Mouse (Mus musculus): ENCODE data around the gene Pacsin2. TPM values are rescaled to one million over a fixed set of nuclear protein-coding genes. Genes with fewer than 3 reads are reported as not detected.
A peak's percentile ranks its signal among the peaks of the same experiment; 100 is the strongest.
"Not testable (repeated sequence)": the region's sequence is repeated elsewhere in the genome, so short reads cannot be mapped to it uniquely, and the experiment has no call there.

Pacsin2 gene
- total RNA-seq, 2 experiments from 2014 or later = 23.2 to 24.9 TPM

GRCm38 (mm10) chr15:83481236-83481780, 16.9 kb upstream of the Pacsin2 start:
- no peak for DNase-seq
- intact Hi-C loops (cut with DNase I) = no loop called here

- no peak for DNase-seq
- intact Hi-C loops (cut with DNase I) = no loop called here
Measured at GRCm38 (mm10) chr15:83479818-83480217, 15.4 kb upstream of the Pacsin2 start.

- intact Hi-C loops (cut with DNase I) = no loop called here
- DNase-seq = no peak
Measured at GRCm38 (mm10) chr15:83478096-83478495, 13.7 kb upstream of the Pacsin2 start.

GRCm38 (mm10) chr15:83476593-83477273, 12.3 kb upstream of the Pacsin2 start:
- intact Hi-C loops (cut with DNase I) = no loop called here
- no peak for DNase-seq

GRCm38 (mm10) chr15:83474466-83474836, 10.0 kb upstream of the Pacsin2 start:
- intact Hi-C loops (cut with DNase I) = no loop called here
- DNase-seq = no peak

- intact Hi-C loops (cut with DNase I) = no loop called here
- no peak for DNase-seq
Measured at GRCm38 (mm10) chr15:83473832-83474465, 9.5 kb upstream of the Pacsin2 start.

GRCm38 (mm10) chr15:83473251-83473650, 8.8 kb upstream of the Pacsin2 start:
- intact Hi-C loops (cut with DNase I) = no loop called here
- no peak for DNase-seq

- intact Hi-C loops (cut with DNase I) = no loop called here
- DNase-seq = peak; percentile 57
Measured at GRCm38 (mm10) chr15:83471476-83471875, 7.1 kb upstream of the Pacsin2 start.

- no peak for DNase-seq
- intact Hi-C loops (cut with DNase I) = no loop called here
Measured at GRCm38 (mm10) chr15:83470443-83470842, 6.0 kb upstream of the Pacsin2 start.

- intact Hi-C loops (cut with DNase I) = no loop called here
- DNase-seq = no peak
Measured at GRCm38 (mm10) chr15:83469279-83469821, 4.9 kb upstream of the Pacsin2 start.

GRCm38 (mm10) chr15:83467232-83467966, 3.0 kb upstream of the Pacsin2 start:
- intact Hi-C loops (cut with DNase I) = no loop called here

GRCm38 (mm10) chr15:83466331-83466730, 1.9 kb upstream of the Pacsin2 start:
- no peak for DNase-seq
- intact Hi-C loops (cut with DNase I) = no loop called here

More at GRCm38 (mm10) chr15:83467232-83467966, 3.0 kb upstream of the Pacsin2 start:
- DNase-seq = no peak

- intact Hi-C loops (cut with DNase I) = no loop called here
- no peak for DNase-seq
Measured at GRCm38 (mm10) chr15:83464905-83465650, 672 bp upstream of the Pacsin2 start.

- no peak for DNase-seq
- intact Hi-C loops (cut with DNase I) = no loop called here
Measured at GRCm38 (mm10) chr15:83463369-83464082, 880 bp downstream of the Pacsin2 start.

GRCm38 (mm10) chr15:83462349-83462748, 2.1 kb downstream of the Pacsin2 start:
- intact Hi-C loops (cut with DNase I); DNase-seq: not testable (repeated sequence)

- intact Hi-C loops (cut with DNase I) = no loop called here
- no peak for DNase-seq
Measured at GRCm38 (mm10) chr15:83460891-83461290, 3.5 kb downstream of the Pacsin2 start.

- intact Hi-C loops (cut with DNase I) = no loop called here
- DNase-seq = no peak
Measured at GRCm38 (mm10) chr15:83457541-83457940, 6.9 kb downstream of the Pacsin2 start.

- intact Hi-C loops (cut with DNase I) = no loop called here
- no peak for DNase-seq
Measured at GRCm38 (mm10) chr15:83455637-83456036, 8.8 kb downstream of the Pacsin2 start.

- intact Hi-C loops (cut with DNase I) = no loop called here
- DNase-seq = no peak
Measured at GRCm38 (mm10) chr15:83455034-83455433, 9.4 kb downstream of the Pacsin2 start.

- DNase-seq = no peak
- intact Hi-C loops (cut with DNase I) = no loop called here
Measured at GRCm38 (mm10) chr15:83454419-83454818, 10.0 kb downstream of the Pacsin2 start.
